Mouse (Mus musculus): ENCODE measurements around the gene Gm11596. TPM values are rescaled to one million over a fixed set of nuclear protein-coding genes. Genes with fewer than 3 reads are reported as not detected.
"Not testable (repeated sequence)": the region's sequence is repeated elsewhere in the genome, so short reads cannot be mapped to it uniquely, and the experiment has no call there.

Gm11596 gene
- polyA plus RNA-seq (2015; fragmentation: Nextera tagmentation; extraction: Ambion mirVana): not detected in 2 replicates

DNA sequence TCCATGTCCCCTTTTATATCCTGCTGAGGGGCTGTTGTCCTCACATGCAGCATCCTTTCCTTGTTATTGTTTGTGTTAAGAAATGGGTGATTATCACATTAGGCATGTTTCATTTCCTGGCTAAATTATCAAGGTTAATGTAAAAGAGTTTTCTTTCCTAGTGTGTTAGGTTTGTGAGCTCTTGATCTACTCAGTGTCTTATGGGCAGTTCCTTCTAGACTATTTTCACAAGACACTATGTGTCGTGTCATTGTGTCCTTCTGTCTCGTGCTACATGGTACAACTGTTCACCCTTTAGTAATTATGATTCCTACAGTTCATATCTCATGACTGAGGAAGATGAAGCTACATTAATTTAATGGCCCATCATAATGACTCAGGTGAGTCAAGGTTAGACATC is at the start of gene Gm11596:
Gm11596 (minus strand) TSS at position 101 of the 400 bp plus-strand sequence.
- Histone ChIP-seq H3K9me3 (replicated peaks; ENCODE audit: control insufficient read depth, low read length) (no peaks in the 10 kb centered on the region), H3K27me3 (ENCODE audit: control insufficient read depth, insufficient read depth, low read depth, low read length) (no peaks in the 10 kb centered on the region), H3K36me3 (ENCODE audit: control insufficient read depth, insufficient read depth) (no peaks in the 10 kb centered on the region), H3K9ac (ENCODE audit: low read depth, low read length) (no peak within 1 kb of the TSS), H3K4me2 (ENCODE audit: low read depth, low read length) (no peak within 1 kb of the TSS), H3K4me1 (ENCODE audit: control insufficient read depth, low read depth, low read length) (no peaks in the 10 kb centered on the region), H3K27ac (ENCODE audit: low read length) (no peak within 1 kb of the TSS), H3K4me3 (ENCODE audit: low read depth, low read length) (no peak within 1 kb of the TSS)
- WGBS (ENCODE audit: insufficient replicate concordance): 50% methylated on average over 2 of the region's 2 CpGs
- no peak for ATAC-seq (ENCODE audit: low read depth)

- no peak overlapping the region for H3K27ac ChIP-seq (ENCODE audit: low read length)
- H3K9me3 ChIP-seq (replicated peaks; ENCODE audit: control insufficient read depth, low read length): no peaks in the 10 kb centered on the region
- no peaks in the 10 kb centered on the region for H3K27me3 ChIP-seq (ENCODE audit: control insufficient read depth, insufficient read depth, low read depth, low read length)
- H3K4me1 ChIP-seq (ENCODE audit: control insufficient read depth, low read depth, low read length): no peaks in the 10 kb centered on the region
- WGBS (ENCODE audit: insufficient replicate concordance): 58% methylated on average over 1 of the region's 1 CpGs
- ATAC-seq (ENCODE audit: low read depth): no peak
- H3K4me2 ChIP-seq (ENCODE audit: low read depth, low read length): no peak overlapping the region
- no peaks in the 10 kb centered on the region for H3K36me3 ChIP-seq (ENCODE audit: control insufficient read depth, insufficient read depth)
- H3K4me3 ChIP-seq (ENCODE audit: low read depth, low read length): no peak overlapping the region
- H3K9ac ChIP-seq (ENCODE audit: low read depth, low read length): no peak overlapping the region
Measured at GRCm38 (mm10) chr11:99842185-99842584, 48.9 kb upstream of the Gm11596 start.

DNA sequence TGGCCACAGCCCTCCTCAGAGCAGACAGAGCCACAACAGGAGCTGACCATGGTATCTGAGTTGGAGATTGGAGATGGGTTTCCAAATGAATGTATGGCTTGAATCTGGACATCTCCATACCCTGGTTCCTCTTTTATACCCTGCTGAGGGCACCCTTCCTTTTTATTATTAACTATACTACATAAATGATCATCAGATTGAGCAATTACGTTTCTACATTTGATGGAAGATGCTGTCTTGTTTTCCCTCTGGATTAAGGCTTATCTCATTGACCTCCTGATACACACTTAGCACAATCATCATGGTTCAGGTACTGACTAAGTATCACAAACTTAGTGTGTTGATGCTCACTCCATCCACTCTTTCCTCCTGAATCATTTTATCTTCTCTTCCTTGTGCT is 44.7 kb upstream of the Gm11596 start, which contains the start of gene 2300003K06Rik:
2300003K06Rik (minus strand) TSS at position 101 of the 400 bp plus-strand sequence.
- H3K4me3 ChIP-seq (ENCODE audit: low read depth, low read length): no peak within 1 kb of the TSS
- no peak within 1 kb of the TSS for H3K4me2 ChIP-seq (ENCODE audit: low read depth, low read length)
- H3K36me3 ChIP-seq (ENCODE audit: control insufficient read depth, insufficient read depth): no peaks in the 10 kb centered on the region
- no peaks in the 10 kb centered on the region for H3K4me1 ChIP-seq (ENCODE audit: control insufficient read depth, low read depth, low read length)
- no peaks in the 10 kb centered on the region for H3K9me3 ChIP-seq (replicated peaks; ENCODE audit: control insufficient read depth, low read length)
- no peak within 1 kb of the TSS for H3K9ac ChIP-seq (ENCODE audit: low read depth, low read length)
- H3K27me3 ChIP-seq (ENCODE audit: control insufficient read depth, insufficient read depth, low read depth, low read length): no peaks in the 10 kb centered on the region
- WGBS (ENCODE audit: insufficient replicate concordance): 45% methylated on average over 1 of the region's 1 CpGs
- ATAC-seq (ENCODE audit: low read depth): no peak
- H3K27ac ChIP-seq (ENCODE audit: low read length): no peak within 1 kb of the TSS

DNA sequence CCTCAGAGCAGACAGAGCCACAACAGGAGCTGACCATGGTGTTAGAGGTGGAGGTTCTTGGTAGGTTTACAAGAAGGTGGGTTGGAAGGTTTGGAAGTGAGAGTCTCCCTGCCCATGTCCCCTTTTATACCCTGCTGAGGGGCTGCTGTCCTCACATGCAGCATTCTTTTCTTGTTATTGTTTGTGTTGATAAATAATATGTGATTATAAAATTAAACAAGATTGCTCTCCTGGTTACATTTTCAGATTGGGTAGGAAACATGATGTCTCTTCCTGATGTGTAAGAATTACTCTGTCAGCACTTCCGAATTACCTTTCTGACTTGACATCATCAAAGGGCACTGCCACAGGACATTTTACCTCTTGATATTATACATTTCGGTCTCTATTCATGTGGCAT is 22.3 kb upstream of the Gm11596 start, which contains the start of gene Gm11564:
Gm11564 (minus strand) TSS at position 101 of the 400 bp plus-strand sequence.
- not testable (repeated sequence) for H3K4me1 ChIP-seq (ENCODE audit: control insufficient read depth, low read depth, low read length); H3K36me3 ChIP-seq (ENCODE audit: control insufficient read depth, insufficient read depth); H3K27ac ChIP-seq (ENCODE audit: low read length); H3K27me3 ChIP-seq (ENCODE audit: control insufficient read depth, insufficient read depth, low read depth, low read length); H3K4me3 ChIP-seq (ENCODE audit: low read depth, low read length); H3K9me3 ChIP-seq (replicated peaks; ENCODE audit: control insufficient read depth, low read length); H3K4me2 ChIP-seq (ENCODE audit: low read depth, low read length); H3K9ac ChIP-seq (ENCODE audit: low read depth, low read length); ATAC-seq (ENCODE audit: low read depth)
- WGBS (ENCODE audit: insufficient replicate concordance): 58% methylated on average over 2 of the region's 2 CpGs

DNA sequence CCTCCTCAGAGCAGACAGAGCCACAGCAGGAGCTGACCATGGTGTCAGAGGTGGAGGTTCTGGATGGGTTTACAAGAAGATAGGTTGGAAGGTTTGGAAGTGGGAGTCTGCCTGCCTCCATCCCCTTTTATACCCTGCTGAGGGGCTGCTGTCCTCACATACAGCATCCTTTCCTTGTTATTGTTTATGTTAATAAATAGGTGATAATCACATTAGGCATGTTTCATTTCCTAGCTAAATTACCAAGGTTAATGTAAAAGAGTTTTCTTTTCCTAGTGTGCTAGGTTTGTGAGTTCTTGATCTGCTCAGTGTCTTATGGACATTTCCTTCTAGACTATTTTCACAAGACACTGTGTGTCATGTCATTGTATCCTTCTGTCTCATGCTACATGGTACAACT is 16.5 kb upstream of the Gm11596 start, which contains the start of gene Krtap4-13:
Krtap4-13 (minus strand) TSS at position 101 of the 400 bp plus-strand sequence.
- not testable (repeated sequence) for H3K27ac ChIP-seq (ENCODE audit: low read length); H3K27me3 ChIP-seq (ENCODE audit: control insufficient read depth, insufficient read depth, low read depth, low read length); H3K36me3 ChIP-seq (ENCODE audit: control insufficient read depth, insufficient read depth); H3K4me2 ChIP-seq (ENCODE audit: low read depth, low read length); H3K4me3 ChIP-seq (ENCODE audit: low read depth, low read length); H3K9me3 ChIP-seq (replicated peaks; ENCODE audit: control insufficient read depth, low read length); H3K9ac ChIP-seq (ENCODE audit: low read depth, low read length); ATAC-seq (ENCODE audit: low read depth); H3K4me1 ChIP-seq (ENCODE audit: control insufficient read depth, low read depth, low read length)

- not testable (repeated sequence) for H3K36me3 ChIP-seq (ENCODE audit: control insufficient read depth, insufficient read depth); H3K27ac ChIP-seq (ENCODE audit: low read length); H3K9ac ChIP-seq (ENCODE audit: low read depth, low read length); ATAC-seq (ENCODE audit: low read depth); H3K4me1 ChIP-seq (ENCODE audit: control insufficient read depth, low read depth, low read length); H3K9me3 ChIP-seq (replicated peaks; ENCODE audit: control insufficient read depth, low read length); H3K4me2 ChIP-seq (ENCODE audit: low read depth, low read length); H3K27me3 ChIP-seq (ENCODE audit: control insufficient read depth, insufficient read depth, low read depth, low read length); H3K4me3 ChIP-seq (ENCODE audit: low read depth, low read length)
- no CpG with 5 or more reads among the region's 1 CpGs for WGBS (ENCODE audit: insufficient replicate concordance)
Measured at GRCm38 (mm10) chr11:99804346-99804745, 11.1 kb upstream of the Gm11596 start, which contains the start of gene Gm11554. TSS of gene Gm11554 (minus strand) at chr11:99804446.

DNA sequence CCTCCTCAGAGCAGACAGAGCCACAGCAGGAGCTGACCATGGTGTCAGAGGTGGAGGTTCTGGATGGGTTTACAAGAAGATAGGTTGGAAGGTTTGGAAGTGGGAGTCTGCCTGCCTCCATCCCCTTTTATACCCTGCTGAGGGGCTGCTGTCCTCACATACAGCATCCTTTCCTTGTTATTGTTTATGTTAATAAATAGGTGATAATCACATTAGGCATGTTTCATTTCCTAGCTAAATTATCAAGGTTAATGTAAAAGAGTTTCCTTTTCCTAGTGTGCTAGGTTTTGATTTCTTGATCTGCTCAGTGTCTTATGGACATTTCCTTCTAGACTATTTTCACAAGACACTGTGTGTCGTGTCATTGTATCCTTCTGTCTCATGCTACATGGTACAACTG is 5.6 kb upstream of the Gm11596 start, which contains the start of gene Gm11569:
Gm11569 (minus strand) TSS at position 101 of the 400 bp plus-strand sequence.
- H3K36me3 ChIP-seq (ENCODE audit: control insufficient read depth, insufficient read depth); H3K27me3 ChIP-seq (ENCODE audit: control insufficient read depth, insufficient read depth, low read depth, low read length); ATAC-seq (ENCODE audit: low read depth); H3K4me1 ChIP-seq (ENCODE audit: control insufficient read depth, low read depth, low read length); H3K9me3 ChIP-seq (replicated peaks; ENCODE audit: control insufficient read depth, low read length); H3K4me3 ChIP-seq (ENCODE audit: low read depth, low read length); H3K9ac ChIP-seq (ENCODE audit: low read depth, low read length); H3K4me2 ChIP-seq (ENCODE audit: low read depth, low read length); H3K27ac ChIP-seq (ENCODE audit: low read length): not testable (repeated sequence)
- WGBS (ENCODE audit: insufficient replicate concordance): no CpG with 5 or more reads among the region's 1 CpGs

- not testable (repeated sequence) for H3K27ac ChIP-seq (ENCODE audit: low read length); H3K9me3 ChIP-seq (replicated peaks; ENCODE audit: control insufficient read depth, low read length); ATAC-seq (ENCODE audit: low read depth); H3K27me3 ChIP-seq (ENCODE audit: control insufficient read depth, insufficient read depth, low read depth, low read length); H3K4me2 ChIP-seq (ENCODE audit: low read depth, low read length); H3K4me1 ChIP-seq (ENCODE audit: control insufficient read depth, low read depth, low read length); H3K9ac ChIP-seq (ENCODE audit: low read depth, low read length); H3K36me3 ChIP-seq (ENCODE audit: control insufficient read depth, insufficient read depth); H3K4me3 ChIP-seq (ENCODE audit: low read depth, low read length)
Measured at GRCm38 (mm10) chr11:99784900-99785299, 8.4 kb downstream of the Gm11596 start, which contains the start of gene Krtap4-9. TSS of gene Krtap4-9 (plus strand) at chr11:99785200.

GRCm38 (mm10) chr11:99780604-99781003 is 12.7 kb downstream of the Gm11596 start, which contains the start of gene Krtap4-8:
TSS of gene Krtap4-8 (minus strand) at chr11:99780704.
- Histone ChIP-seq H3K4me1 (ENCODE audit: control insufficient read depth, low read depth, low read length) (no peaks in the 10 kb centered on the region), H3K9me3 (replicated peaks; ENCODE audit: control insufficient read depth, low read length) (no peaks in the 10 kb centered on the region), H3K9ac (ENCODE audit: low read depth, low read length) (no peak within 1 kb of the TSS), H3K36me3 (ENCODE audit: control insufficient read depth, insufficient read depth) (no peaks in the 10 kb centered on the region), H3K4me2 (ENCODE audit: low read depth, low read length) (no peak within 1 kb of the TSS), H3K4me3 (ENCODE audit: low read depth, low read length) (no peak within 1 kb of the TSS), H3K27ac (ENCODE audit: low read length) (no peak within 1 kb of the TSS), H3K27me3 (ENCODE audit: control insufficient read depth, insufficient read depth, low read depth, low read length) (no peaks in the 10 kb centered on the region)
- 63% methylated on average over 2 of the region's 2 CpGs for WGBS (ENCODE audit: insufficient replicate concordance)
- no peak for ATAC-seq (ENCODE audit: low read depth)

Data from liver, embryonic 16.5 days (tissue).